Mouse (Mus musculus) hindlimb bud, embryonic 11.5 days (tissue): ENCODE results near the gene Flot1.

ENCODE experiments used
- DNase-seq: peaks from one replicate; pipeline ENCODE4 v3.0.0-alpha.2; 2012; ENCODE audit warnings: low read depth, low spot score; ENCODE audit errors: extremely low spot score

The Flot1 gene

GRCm38 (mm10) chr17:35866281-35866831 lies 43.3 kb downstream of the Flot1 start:
- no peak for DNase-seq

- no peak for DNase-seq
Observed at GRCm38 (mm10) chr17:35866911-35867890, 44.2 kb downstream of the Flot1 start.

DNA sequence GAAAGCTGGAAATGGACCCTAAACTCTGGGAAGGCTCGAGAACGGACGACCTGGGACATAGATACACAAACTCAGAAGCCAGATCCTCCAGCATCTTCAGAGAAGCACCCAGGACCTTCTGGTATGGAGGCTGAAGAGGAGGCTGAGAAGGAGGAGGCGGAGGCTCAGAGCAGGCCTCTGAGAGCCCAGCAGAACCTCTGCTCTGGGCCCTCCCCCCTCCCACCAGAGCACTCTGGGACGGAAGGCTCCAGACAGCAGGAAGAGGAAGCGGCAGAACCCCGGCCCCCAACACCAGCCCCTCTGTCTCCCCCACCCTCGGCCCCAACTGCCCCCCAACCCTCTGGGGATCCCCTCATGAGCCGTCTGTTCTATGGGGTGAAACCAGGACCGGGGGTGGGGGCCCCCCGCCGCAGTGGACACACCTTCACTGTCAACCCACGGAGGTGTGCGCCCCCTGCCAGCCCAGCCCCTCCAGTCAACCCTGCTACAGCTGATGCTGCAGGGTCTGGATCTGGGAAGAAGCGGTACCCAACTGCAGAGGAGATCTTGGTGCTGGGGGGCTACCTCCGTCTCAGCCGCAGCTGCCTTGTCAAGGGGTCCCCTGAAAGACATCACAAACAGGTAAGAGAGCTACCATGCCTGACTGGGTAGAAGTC lies 45.3 kb downstream of the Flot1 start:
- no peak for DNase-seq

GRCm38 (mm10) chr17:35868961-35869345 lies 45.9 kb downstream of the Flot1 start:
- no peak for DNase-seq

DNA sequence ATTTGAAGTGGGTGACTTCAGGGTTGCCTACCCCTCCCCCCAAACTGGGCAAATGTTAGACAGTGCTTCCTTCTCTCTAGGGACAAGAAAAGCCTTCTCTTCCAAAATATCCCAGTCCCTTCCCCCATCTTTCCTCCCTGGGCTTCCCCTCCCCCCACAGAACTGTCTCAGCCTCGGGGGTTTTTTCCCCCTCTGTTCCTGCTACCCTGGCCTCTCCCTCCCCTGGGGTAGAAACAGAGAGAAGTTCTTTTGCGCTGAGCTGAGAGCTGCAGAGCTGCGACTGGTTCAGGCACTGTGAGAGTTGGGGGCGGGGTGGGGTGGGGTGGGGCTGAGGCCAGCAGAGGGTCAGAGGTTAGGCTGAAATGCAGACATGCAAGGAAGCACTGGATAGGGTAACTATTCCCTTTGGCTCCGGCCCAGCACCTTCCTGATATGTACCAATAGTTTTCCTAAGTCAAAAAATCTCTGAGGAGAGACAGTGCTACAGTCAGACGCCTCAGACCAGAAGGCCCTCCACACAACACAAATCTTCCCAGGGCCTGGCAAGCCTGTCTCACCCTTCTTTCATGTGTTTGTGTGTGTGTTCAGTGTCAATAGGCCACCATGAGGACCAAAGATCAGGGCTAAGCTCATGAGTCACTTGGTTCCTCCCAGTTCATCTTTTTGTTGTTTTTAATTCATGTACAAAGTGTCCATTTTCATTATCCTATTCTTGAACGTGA lies 46.5 kb downstream of the Flot1 start:
- DNase-seq: no peak

GRCm38 (mm10) chr17:35870151-35870883 lies 47.3 kb downstream of the Flot1 start:
- DNase-seq: no peak

GRCm38 (mm10) chr17:35870884-35871696 lies 48.1 kb downstream of the Flot1 start:
- DNase-seq: no peak

GRCm38 (mm10) chr17:35873774-35874519 lies 50.9 kb downstream of the Flot1 start:
- no peak for DNase-seq

DNA sequence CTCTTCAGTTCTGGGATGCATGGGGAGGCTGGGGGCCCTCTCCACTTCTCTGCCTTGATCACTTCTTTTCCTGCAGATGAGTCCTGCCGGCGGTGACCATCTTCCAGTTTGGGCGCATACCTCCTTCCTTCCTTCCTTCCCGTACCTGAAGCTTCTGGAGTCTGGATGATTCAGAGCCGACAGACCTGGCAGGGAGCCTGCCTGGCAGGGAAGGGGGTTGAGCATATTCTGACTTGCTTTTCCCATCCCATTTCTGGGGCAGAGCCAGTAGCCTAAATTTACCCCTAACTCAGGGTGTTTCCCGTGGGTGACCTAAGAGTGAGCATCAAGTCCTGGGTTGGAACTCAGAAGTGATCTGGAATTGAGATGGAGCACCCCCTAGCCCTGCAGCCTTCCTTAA lies 51.7 kb downstream of the Flot1 start:
- no peak for DNase-seq

DNA sequence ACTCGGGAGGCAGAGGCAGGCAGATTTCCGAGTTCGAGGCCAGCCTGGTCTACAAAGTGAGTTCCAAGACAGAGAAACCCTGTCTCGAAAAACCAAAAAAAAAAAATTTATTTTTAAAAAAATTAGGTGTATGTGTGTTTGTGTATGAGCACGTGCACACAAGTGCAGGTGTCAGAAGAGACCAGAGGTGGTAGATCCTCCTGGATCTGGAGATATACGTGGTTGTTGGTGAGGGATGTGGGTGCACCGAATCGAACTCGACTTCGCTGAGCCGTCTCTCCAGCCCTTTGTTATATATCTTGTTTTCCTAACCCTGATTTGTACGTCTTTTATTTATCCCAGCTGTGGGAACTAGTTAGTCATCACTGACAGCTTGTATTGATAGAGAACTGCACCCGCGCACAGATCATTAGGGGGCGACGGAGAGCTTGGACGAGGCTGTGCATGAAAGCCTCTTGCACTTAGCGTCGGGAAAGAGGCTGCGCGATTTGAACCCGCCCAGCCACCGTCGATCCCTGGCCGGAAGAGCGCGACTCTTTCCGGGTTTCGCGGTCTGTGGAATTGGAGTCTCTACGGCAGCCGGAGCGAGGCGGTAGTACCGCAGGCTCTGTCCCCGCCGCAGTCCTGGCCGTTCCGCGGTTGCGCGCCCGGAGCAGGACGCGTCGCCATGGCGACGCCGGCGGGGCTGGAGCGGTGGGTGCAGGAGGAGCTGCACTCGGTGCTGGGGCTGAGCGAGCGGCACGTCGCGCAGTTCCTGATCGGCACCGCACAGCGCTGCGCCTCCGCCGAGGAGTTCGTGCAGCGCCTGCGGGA lies 56.4 kb downstream of the Flot1 start, which contains the start of gene Dhx16:
TSS of gene Dhx16 (plus strand) at position 575 of the 813 bp plus-strand sequence.
- no peak for DNase-seq
